Mouse (Mus musculus): ENCODE data around the gene Crk.
A peak's percentile ranks its signal among the peaks of the same experiment; 100 is the strongest.
"Not testable (repeated sequence)": the region's sequence is repeated elsewhere in the genome, so short reads cannot be mapped to it uniquely, and the experiment has no call there.

Crk gene

GRCm38 (mm10) chr11:75684956-75685355 is 5.9 kb downstream of the Crk start:
- no peak for DNase-seq (ENCODE audit: inconsistent ontology term)

GRCm38 (mm10) chr11:75687343-75687993 is 8.4 kb downstream of the Crk start:
- peak; percentile 87 for DNase-seq (ENCODE audit: inconsistent ontology term)

- no peak for DNase-seq (ENCODE audit: inconsistent ontology term)
Measured at GRCm38 (mm10) chr11:75688132-75688531, 9.1 kb downstream of the Crk start.

- no peak for DNase-seq (ENCODE audit: inconsistent ontology term)
Measured at GRCm38 (mm10) chr11:75689977-75690376, 10.9 kb downstream of the Crk start.

- no peak for DNase-seq (ENCODE audit: inconsistent ontology term)
Measured at GRCm38 (mm10) chr11:75691047-75691446, 12.0 kb downstream of the Crk start.

- DNase-seq (ENCODE audit: inconsistent ontology term): no peak
Measured at GRCm38 (mm10) chr11:75693570-75693969, 14.5 kb downstream of the Crk start.

- DNase-seq (ENCODE audit: inconsistent ontology term): not testable (repeated sequence)
Measured at GRCm38 (mm10) chr11:75697464-75697863, 18.4 kb downstream of the Crk start.

- DNase-seq (ENCODE audit: inconsistent ontology term): no peak
Measured at GRCm38 (mm10) chr11:75700557-75700956, 21.5 kb downstream of the Crk start.

GRCm38 (mm10) chr11:75702761-75703160 is 23.7 kb downstream of the Crk start:
- DNase-seq (ENCODE audit: inconsistent ontology term): no peak

GRCm38 (mm10) chr11:75703748-75704147 is 24.7 kb downstream of the Crk start:
- no peak for DNase-seq (ENCODE audit: inconsistent ontology term)

GRCm38 (mm10) chr11:75713949-75714348 is 34.9 kb downstream of the Crk start:
- no peak for DNase-seq (ENCODE audit: inconsistent ontology term)

- DNase-seq (ENCODE audit: inconsistent ontology term): no peak
Measured at GRCm38 (mm10) chr11:75715556-75715955, 36.5 kb downstream of the Crk start.

- DNase-seq (ENCODE audit: inconsistent ontology term): no peak
Measured at GRCm38 (mm10) chr11:75716661-75717325, 37.7 kb downstream of the Crk start.

GRCm38 (mm10) chr11:75722339-75722738 is 43.3 kb downstream of the Crk start:
- no peak for DNase-seq (ENCODE audit: inconsistent ontology term)

- no peak for DNase-seq (ENCODE audit: inconsistent ontology term)
Measured at GRCm38 (mm10) chr11:75727168-75727567, 48.1 kb downstream of the Crk start.

GRCm38 (mm10) chr11:75727659-75728058 is 48.6 kb downstream of the Crk start:
- DNase-seq (ENCODE audit: inconsistent ontology term): not testable (repeated sequence)

GRCm38 (mm10) chr11:75732434-75733226 is 53.6 kb downstream of the Crk start, which contains the start of gene Ywhae:
Gene Ywhae, plus strand, starts transcription at chr11:75732869.
- peak; percentile 98 for DNase-seq (ENCODE audit: inconsistent ontology term)

GRCm38 (mm10) chr11:75733227-75733940 is 54.3 kb downstream of the Crk start:
- DNase-seq (ENCODE audit: inconsistent ontology term): no peak

- DNase-seq (ENCODE audit: inconsistent ontology term): no peak
Measured at GRCm38 (mm10) chr11:75735462-75736252, 56.6 kb downstream of the Crk start.

- DNase-seq (ENCODE audit: inconsistent ontology term): peak; percentile 72
Measured at GRCm38 (mm10) chr11:75736978-75737377, 57.9 kb downstream of the Crk start.

Measured in Muller cell, postnatal 12 days (primary cell).